ENCODE assay signal across 9 mouse cellular contexts in the genomic region with DNA sequence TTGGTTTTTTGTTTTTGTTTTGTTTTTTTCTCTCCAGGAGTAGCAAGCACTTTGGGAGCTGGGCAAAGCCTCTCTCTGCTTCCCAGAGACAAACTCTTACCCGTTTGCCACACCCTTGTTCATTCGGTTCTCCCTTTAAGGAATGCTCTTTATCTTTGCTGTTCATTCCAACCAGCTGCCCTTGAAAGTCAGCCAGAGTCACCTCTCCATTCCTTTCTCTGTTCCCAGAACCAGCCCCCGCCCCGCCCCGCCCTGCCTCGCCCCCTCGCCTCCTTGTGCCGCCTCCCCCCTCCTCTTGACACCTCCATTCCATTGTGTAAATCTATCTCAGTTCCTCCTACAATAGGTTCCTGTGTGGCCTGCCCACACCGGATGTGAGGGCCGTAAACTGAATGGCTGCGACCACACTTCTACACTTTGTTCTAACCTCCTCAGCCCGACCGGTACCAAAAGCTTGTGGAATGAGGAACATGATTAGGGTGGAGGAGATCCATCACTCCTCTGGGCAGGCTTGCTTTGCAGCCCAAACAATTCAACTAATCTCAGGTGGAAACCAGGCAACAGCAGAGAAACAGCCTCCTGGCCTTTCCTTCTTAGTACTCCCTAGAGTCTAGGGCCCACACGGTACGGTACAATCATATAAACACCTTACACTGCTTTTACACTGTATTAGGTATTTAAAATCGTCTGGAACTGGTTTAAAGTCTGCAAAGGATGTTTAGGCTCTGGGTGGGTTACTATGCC. TPM values are rescaled to one million over a fixed set of nuclear protein-coding genes. Genes with fewer than 3 reads are reported as not detected.
DNase-seq lines count a peak whose midpoint lies in the region; ATAC-seq and TF ChIP-seq lines count a peak whose summit lies in the region.
"Had no signal": no experiment of that assay in that cellular context is flagged by ENCODE, and none has a peak within 500 bp of the region (broad histone marks: within the 10 kb centered on the region; RNA-seq: fewer than 3 reads in every experiment).

No protein-coding gene starts in this region.

- H3K4me3 ChIP-seq in kidney, adult 2 months (ENCODE audit: insufficient read depth, low read depth, low read length): no peak overlapping the region
- no peak overlapping the region for H3K4me3 ChIP-seq in liver, embryonic 12.5 days
- no peak overlapping the region for H3K4me3 ChIP-seq in hindbrain, embryonic 12.5 days
- H3K4me3 ChIP-seq: midbrain, embryonic 12.5 days had no signal

- no peak for TF ChIP-seq POLR2A in kidney, adult 2 months (IDR thresholded peaks at IDR 0.05; ENCODE audit: low read depth, low read length)

- peak; percentile 98 for ATAC-seq in granulocyte monocyte progenitor cell, adult 5-6 weeks (replicated peaks; ENCODE audit: poor library complexity, severe bottlenecking)
- no peak for ATAC-seq in liver, embryonic 12.5 days
- no peak for ATAC-seq in hindbrain, embryonic 12.5 days (ENCODE audit: low FRiP score)

- peak; percentile 29 for DNase-seq in kidney, adult 2 months
- no peak for DNase-seq in kidney, postnatal 25 days
- peak; percentile 33 for DNase-seq in ovary, postnatal 36 days (ENCODE audit: low spot score)
- DNase-seq in adrenal gland, postnatal 36 days: no peak
- no peak for DNase-seq in adrenal gland, postnatal 25 days

- peak overlapping the region; percentile 83 for H3K27ac ChIP-seq in kidney, adult 2 months (ENCODE audit: insufficient read depth, low read depth, low read length)
- no peak overlapping the region for H3K27ac ChIP-seq in liver, embryonic 12.5 days
- H3K27ac ChIP-seq in hindbrain, embryonic 12.5 days: no peak overlapping the region
- H3K27ac ChIP-seq: midbrain, embryonic 12.5 days had no signal

- TF ChIP-seq CTCF in kidney, adult 2 months (conservative IDR thresholded peaks at IDR 0.05; ENCODE audit: insufficient read depth, insufficient read length, low read depth, low read length): no peak

- H3K4me1 ChIP-seq in kidney, adult 2 months (ENCODE audit: control insufficient read depth, insufficient read depth, low read length): peaks cover 9% of the 10 kb centered on the region; the same call in 1 of the 2 replicates
- H3K4me1 ChIP-seq in liver, embryonic 12.5 days: peaks cover 13% of the 10 kb centered on the region
- peaks cover 6% of the 10 kb centered on the region; the same call in 1 of the 2 replicates for H3K4me1 ChIP-seq in hindbrain, embryonic 12.5 days
- H3K4me1 ChIP-seq: midbrain, embryonic 12.5 days had no signal

- 30% methylated on average over 16 of the region's 16 CpGs for WGBS in kidney, adult 2 months
- 10% methylated on average over 16 of the region's 16 CpGs for WGBS in liver, embryonic 12.5 days (ENCODE audit: insufficient replicate concordance)
- WGBS in hindbrain, embryonic 12.5 days: 26% methylated on average over 16 of the region's 16 CpGs

- no peak overlapping the region for H3K9ac ChIP-seq in liver, embryonic 12.5 days
- no peak overlapping the region for H3K9ac ChIP-seq in hindbrain, embryonic 12.5 days
- H3K9ac ChIP-seq: midbrain, embryonic 12.5 days had no signal

- H3K27me3 ChIP-seq in kidney, adult 2 months (replicated peaks; ENCODE audit: control insufficient read depth, insufficient read depth, low read length): no peaks in the 10 kb centered on the region
- no peaks in the 10 kb centered on the region for H3K27me3 ChIP-seq in liver, embryonic 12.5 days (replicated peaks)
- H3K27me3 ChIP-seq in hindbrain, embryonic 12.5 days: no peaks in the 10 kb centered on the region
- H3K27me3 ChIP-seq: midbrain, embryonic 12.5 days had no signal

- H3K36me3 ChIP-seq in kidney, adult 2 months (ENCODE audit: control insufficient read depth, insufficient read depth, low read length): no peaks in the 10 kb centered on the region; the same call in 1 of the 2 replicates
- H3K36me3 ChIP-seq in liver, embryonic 12.5 days: no peaks in the 10 kb centered on the region
- no peaks in the 10 kb centered on the region for H3K36me3 ChIP-seq in hindbrain, embryonic 12.5 days
- H3K36me3 ChIP-seq: midbrain, embryonic 12.5 days had no signal

- H3K4me2 ChIP-seq in liver, embryonic 12.5 days: peak overlapping the region; percentile 31
- no peak overlapping the region for H3K4me2 ChIP-seq in hindbrain, embryonic 12.5 days (replicated peaks)
- H3K4me2 ChIP-seq: midbrain, embryonic 12.5 days had no signal

- H3K9me3 ChIP-seq in liver, embryonic 12.5 days (replicated peaks): no peaks in the 10 kb centered on the region
- H3K9me3 ChIP-seq in hindbrain, embryonic 12.5 days (replicated peaks): no peaks in the 10 kb centered on the region
- H3K9me3 ChIP-seq: midbrain, embryonic 12.5 days had no signal

RNA-seq across cellular contexts. Expression of a gene that starts 9.5 kb away (rescaled TPM):
- 8.4 and 9.2 TPM in 2 replicates for polyA plus RNA-seq in kidney, adult 2 months (2012; rRNA removed)
- 14.8 and 36.7 TPM in 2 replicates for total RNA-seq in granulocyte monocyte progenitor cell, adult 5-6 weeks (2014; fragmentation: Nextera tagmentation)
- total RNA-seq in granulocyte monocyte progenitor cell, adult 5-6 weeks (2017): 8.4 and 8.9 TPM in 2 replicates
- 1.5 TPM in 2 replicates for polyA plus RNA-seq in liver, embryonic 12.5 days (2016; fragmentation: Nextera tagmentation; extraction: Ambion mirVana)
- polyA plus RNA-seq in hindbrain, embryonic 12.5 days (2016; fragmentation: Nextera tagmentation; extraction: Ambion mirVana): 5.0 and 5.8 TPM in 2 replicates
- total RNA-seq in adrenal gland, postnatal 36 days (2021): 1 to 10 TPM; 6.0 to 9.1 TPM
- total RNA-seq in adrenal gland, postnatal 25 days (2021): 7.2 and 7.3 TPM in 2 replicates

Comparison
In these comparisons a context has a peak if more than half of its experiments do, and no peak if none do; other contexts are left out.
1. DNase-seq: peak in kidney, adult 2 months (single experiment) and ovary, postnatal 36 days (single experiment); none in kidney, postnatal 25 days (0 of 2), adrenal gland, postnatal 36 days (0 of 2) and adrenal gland, postnatal 25 days (single experiment).